Mouse (Mus musculus) lung, adult 2 months (tissue): Measurements from ENCODE around the gene Gm10197.

Experiments used
- CTCF ChIP-seq: fragments of 200-500 bp; IDR thresholded peaks from 2 replicates; pipeline ENCODE4 v1.5.1; 2011; ENCODE audit warnings: mild to moderate bottlenecking, low read length, control low read depth; ENCODE audit not compliant: insufficient read depth
- POLR2A ChIP-seq: fragments of 200-500 bp; IDR thresholded peaks from 2 replicates; pipeline ENCODE4 v1.6.1; 2011; ENCODE audit warnings: low read depth, mild to moderate bottlenecking, control low read depth, low read length, borderline replicate concordance; ENCODE audit errors: extremely low read depth

DNA sequence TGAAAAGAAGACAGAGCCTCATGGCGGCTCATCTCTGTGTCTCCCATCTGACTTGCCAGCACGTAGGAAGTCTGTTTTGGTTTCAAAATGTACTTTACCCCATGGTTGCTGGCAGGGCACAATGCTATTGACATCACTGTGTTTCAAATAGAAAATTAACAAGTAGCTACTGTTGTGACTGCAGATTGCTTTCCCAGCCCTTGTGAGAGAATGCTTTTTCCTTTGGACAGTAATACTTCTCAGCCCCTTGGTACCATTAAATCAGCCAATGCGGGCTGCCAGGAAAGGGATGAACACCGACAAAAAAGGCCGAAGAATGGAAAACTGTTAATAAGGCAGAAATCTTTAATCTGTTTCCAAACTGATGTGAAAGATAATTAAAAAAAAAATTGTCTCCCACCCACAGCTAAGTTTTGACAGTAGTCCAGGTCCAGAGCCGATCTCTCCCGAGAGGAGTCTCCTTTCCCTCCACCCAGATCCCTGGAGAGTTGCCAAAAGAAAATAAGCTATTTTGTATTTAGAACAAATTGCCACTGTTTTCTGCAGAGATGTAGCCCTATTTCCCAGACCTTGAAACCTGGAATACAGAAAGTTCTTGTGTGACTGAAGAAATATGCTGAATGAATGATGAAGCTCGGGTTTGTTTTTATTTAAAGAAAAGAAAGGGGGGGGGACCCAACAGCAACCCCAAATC is 11.2 kb downstream of the Gm10197 start:
- TF ChIP-seq CTCF (no peak), POLR2A (no peak)
